Mouse (Mus musculus) liver, embryonic 14.5 days (tissue): ENCODE data around the gene Tgfbr3. TPM values are rescaled to one million over a fixed set of nuclear protein-coding genes. Genes with fewer than 3 reads are reported as not detected.
"Not testable (repeated sequence)": the region's sequence is repeated elsewhere in the genome, so short reads cannot be mapped to it uniquely, and the experiment has no call there.

Experiments used
- ATAC-seq: fragments of 200-750 bp; cut with Nextera tagmentation; 2 replicates; pipeline ENCODE4 v1.8.0; 2017; ENCODE audit warnings: moderate number of reproducible peaks, mild to moderate bottlenecking, moderate library complexity; ENCODE audit not compliant: insufficient read depth
- DNase-seq, 3 experiments: peaks; one replicate each; pipeline ENCODE4 v3.0.0-alpha.2; 2012 to 2013; ENCODE audit warnings: low read depth in 3 of 3, low spot score in 3 of 3
- H3K27ac ChIP-seq: fragments of 300-500 bp; sonication (generic); 2 replicates; pipeline ENCODE4 v1.5.1; 2014; ENCODE audit warnings: moderate library complexity, mild to moderate bottlenecking, control low read depth, inconsistent platforms
- H3K27me3 ChIP-seq: fragments of 300-500 bp; sonication (generic); 2 replicates; pipeline ENCODE4 v1.6.1; 2014; ENCODE audit warnings: mild to moderate bottlenecking, low read length, moderate library complexity; ENCODE audit not compliant: control insufficient read depth, insufficient read depth
- H3K36me3 ChIP-seq: fragments of 300-500 bp; sonication (generic); replicated peaks from 2 replicates; pipeline ENCODE4 v1.6.1; 2014; ENCODE audit warnings: low read depth; ENCODE audit not compliant: control insufficient read depth, insufficient read depth
- H3K4me1 ChIP-seq, 2 experiments: fragments of 200-500 bp in 1 of 2; fragments of 300-500 bp in 1 of 2; sonication (generic) in 1 of 2; replicated peaks; 2 replicates each; pipeline ENCODE4 v1.6.1; 2012 to 2014; ENCODE audit warnings: antibody characterized with exemption in 1 of 2, inconsistent platforms in 1 of 2, low read length in 1 of 2; ENCODE audit not compliant: control insufficient read depth in 2 of 2, insufficient read depth in 2 of 2
- H3K4me2 ChIP-seq: fragments of 300-500 bp; sonication (generic); 2 replicates; pipeline ENCODE4 v1.6.1; 2014; ENCODE audit warnings: low read depth, mild to moderate bottlenecking, control low read depth, moderate library complexity
- H3K4me3 ChIP-seq, 2 experiments: fragments of 200-500 bp in 1 of 2; fragments of 300-500 bp in 1 of 2; sonication (generic) in 1 of 2; 2 replicates each; pipeline ENCODE4 v1.5.1; 2012 to 2014; ENCODE audit warnings: low read depth in 2 of 2, low read length in 2 of 2, mild to moderate bottlenecking in 2 of 2, control low read depth in 1 of 2, inconsistent platforms in 1 of 2, moderate library complexity in 1 of 2; ENCODE audit not compliant: insufficient read depth in 1 of 2
- H3K9ac ChIP-seq: fragments of 300-500 bp; sonication (generic); replicated peaks from 2 replicates; pipeline ENCODE4 v1.6.1; 2014; ENCODE audit warnings: mild to moderate bottlenecking, control low read depth, moderate library complexity
- H3K9me3 ChIP-seq: fragments of 300-500 bp; sonication (generic); 2 replicates; pipeline ENCODE4 v1.6.1; 2016; ENCODE audit warnings: low read length, mixed read lengths; ENCODE audit not compliant: control insufficient read depth
- CTCF ChIP-seq: IDR thresholded peaks from 2 replicates; pipeline ENCODE4 v1.5.1; 2016; ENCODE audit warnings: antibody characterized with exemption, low read depth, control low read depth
- EP300 ChIP-seq: IDR thresholded peaks from 2 replicates; pipeline ENCODE4 v1.6.1; 2016; ENCODE audit warnings: antibody characterized with exemption, low read depth
- WGBS: fragments of 180-500 bp; shearing (Covaris S2); extraction: QIAGEN DNeasy Blood & Tissue Kit; methylation state at CpG from one replicate; pipeline ENCODE4 v1.1.7; 2014; ENCODE audit not compliant: insufficient replicate concordance; 5-methylcytosine and 5-hydroxymethylcytosine counted together
- polyA plus RNA-seq, 2 experiments: library from polyadenylated mRNA; depleted of rRNA in 1 of 2; stranded (reverse) in 1 of 2; unstranded in 1 of 2; fragments of >200 nt; fragmentation: Nextera tagmentation in 1 of 2; extraction: Ambion mirVana in 1 of 2; gene quantifications; 2 replicates each; pipeline versions ENCODE4 v1.2.1 to v1.2.3; 2012 to 2014

Tgfbr3 gene
- polyA plus RNA-seq, 2 experiments, result 4.3 to 7.5 TPM

DNA sequence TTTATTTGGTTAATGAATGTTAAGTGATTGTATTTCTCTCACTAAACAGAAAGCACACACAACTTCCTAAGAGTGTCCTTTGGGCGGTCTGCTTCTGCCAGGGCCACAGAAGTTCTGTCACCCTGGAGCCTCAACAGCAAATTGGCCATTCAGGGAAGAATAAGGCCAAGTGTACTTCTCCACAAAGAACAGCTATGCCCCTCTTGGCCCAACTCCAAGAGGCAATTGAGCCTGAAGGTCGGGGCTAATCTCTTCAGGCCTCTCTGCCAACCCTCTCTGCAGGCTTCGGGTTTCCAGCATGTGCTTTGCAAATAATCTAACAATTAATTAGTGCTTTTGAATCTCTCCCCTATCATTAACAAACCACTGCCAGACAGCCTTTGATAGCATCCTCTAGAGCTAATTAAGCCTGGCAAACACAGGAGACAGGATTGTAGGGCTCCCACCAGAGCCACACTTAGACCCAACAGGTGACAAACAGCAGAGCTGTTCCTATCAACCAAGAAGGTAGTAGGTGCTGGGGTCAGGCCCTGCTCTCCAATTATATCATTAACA lies 37.6 kb downstream of the Tgfbr3 start:
- peak overlapping the region; percentile 56 for H3K27ac ChIP-seq
- H3K27me3 ChIP-seq, result no peaks in the 10 kb centered on the region
- DNase-seq (no peak), ATAC-seq (peak; percentile 31; the same call in 1 of the 2 replicates)
- TF ChIP-seq EP300 (no peak), CTCF (no peak)
- peaks cover 20 to 26% of the 10 kb centered on the region in 2 experiments for H3K4me1 ChIP-seq
- H3K4me2 ChIP-seq, result no peak overlapping the region
- H3K9me3 ChIP-seq, result no peaks in the 10 kb centered on the region
- no peaks in the 10 kb centered on the region for H3K36me3 ChIP-seq
- no peak overlapping the region; the same call in 1 of the 2 replicates for H3K9ac ChIP-seq
- 18% methylated on average over 3 of the region's 3 CpGs for WGBS
- H3K4me3 ChIP-seq, result no peak overlapping the region

DNA sequence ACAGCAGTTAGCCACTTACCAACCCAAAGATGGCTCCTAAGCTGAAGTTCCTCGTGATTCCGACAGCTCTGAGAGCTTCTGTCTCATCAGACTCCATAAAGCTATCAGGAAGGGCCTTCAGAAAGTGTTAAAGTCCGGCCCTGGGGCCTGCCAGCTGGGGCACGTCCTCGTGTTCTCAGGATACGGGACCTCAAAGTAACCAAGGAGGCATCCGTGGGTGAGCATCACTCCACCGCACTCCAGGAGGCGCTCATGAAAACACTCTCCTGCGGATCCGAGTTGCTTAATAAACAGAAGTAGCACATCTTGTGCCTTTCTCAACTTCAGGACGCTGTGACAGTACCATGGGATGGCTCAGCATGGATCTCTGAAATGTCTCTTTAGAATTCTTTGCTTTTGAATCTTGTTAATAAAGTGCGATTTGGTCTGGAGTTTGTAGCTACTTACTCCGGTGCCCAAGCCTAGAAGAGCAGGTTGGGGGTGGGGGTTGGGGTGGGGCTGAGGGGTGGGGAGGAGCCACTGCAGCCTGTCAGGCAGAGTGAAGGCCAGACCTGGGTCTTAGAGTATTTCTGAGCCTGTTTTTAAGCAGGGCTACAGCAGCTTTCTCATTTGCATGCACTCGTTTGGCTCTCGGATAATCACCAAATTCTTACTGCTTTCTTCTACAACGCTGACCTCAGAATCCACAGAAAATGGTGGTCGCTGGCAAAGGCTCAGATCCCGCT lies 38.7 kb downstream of the Tgfbr3 start:
- Histone ChIP-seq H3K4me1 (peaks cover 20 to 26% of the 10 kb centered on the region in 2 experiments), H3K4me3 (no peak overlapping the region), H3K27me3 (no peaks in the 10 kb centered on the region), H3K9me3 (no peaks in the 10 kb centered on the region), H3K27ac (no peak overlapping the region), H3K36me3 (no peaks in the 10 kb centered on the region), H3K9ac (no peak overlapping the region), H3K4me2 (no peak overlapping the region)
- WGBS, result 64% methylated on average over 19 of the region's 19 CpGs
- no peak for TF ChIP-seq EP300
- TF ChIP-seq CTCF, result no peak
- ATAC-seq (no peak), DNase-seq (no peak)

DNA sequence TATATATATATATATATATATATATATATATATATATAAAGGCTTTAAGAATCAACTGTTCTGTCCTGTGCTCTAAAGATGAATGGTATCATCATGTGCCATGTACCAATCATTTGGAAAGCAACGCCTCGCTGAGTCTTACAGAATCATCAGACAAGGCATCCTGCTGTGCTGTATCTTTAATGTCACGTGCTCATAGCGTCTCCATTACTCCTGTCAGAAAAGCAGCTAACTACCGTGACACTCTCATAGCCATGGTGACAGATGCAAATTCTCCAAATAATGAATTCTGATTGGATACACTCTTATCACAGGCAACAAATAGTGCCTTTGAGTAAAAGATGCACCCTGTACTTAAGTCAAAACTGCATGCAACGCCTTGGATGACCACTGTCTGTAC lies 40.7 kb downstream of the Tgfbr3 start:
- 68% methylated on average over 6 of the region's 6 CpGs for WGBS
- H3K9me3 ChIP-seq, result no peaks in the 10 kb centered on the region
- TF ChIP-seq CTCF (no peak), EP300 (no peak)
- no peak overlapping the region for H3K27ac ChIP-seq
- DNase-seq (no peak), ATAC-seq (no peak)
- H3K4me2 ChIP-seq, result no peak overlapping the region
- H3K36me3 ChIP-seq, result no peaks in the 10 kb centered on the region
- H3K9ac ChIP-seq, result no peak overlapping the region
- peaks cover 21 to 34% of the 10 kb centered on the region in 2 experiments for H3K4me1 ChIP-seq
- no peaks in the 10 kb centered on the region for H3K27me3 ChIP-seq
- no peak overlapping the region for H3K4me3 ChIP-seq

GRCm38 (mm10) chr5:107248302-107248701 lies 41.1 kb downstream of the Tgfbr3 start:
- H3K4me1 ChIP-seq, result peaks cover 25 to 36% of the 10 kb centered on the region in 2 experiments
- not testable (repeated sequence) for ATAC-seq, H3K27me3 ChIP-seq, H3K4me3 ChIP-seq, H3K36me3 ChIP-seq, H3K27ac ChIP-seq, H3K9ac ChIP-seq, H3K4me2 ChIP-seq, H3K9me3 ChIP-seq, DNase-seq
- 86% methylated on average over 11 of the region's 11 CpGs for WGBS

DNA sequence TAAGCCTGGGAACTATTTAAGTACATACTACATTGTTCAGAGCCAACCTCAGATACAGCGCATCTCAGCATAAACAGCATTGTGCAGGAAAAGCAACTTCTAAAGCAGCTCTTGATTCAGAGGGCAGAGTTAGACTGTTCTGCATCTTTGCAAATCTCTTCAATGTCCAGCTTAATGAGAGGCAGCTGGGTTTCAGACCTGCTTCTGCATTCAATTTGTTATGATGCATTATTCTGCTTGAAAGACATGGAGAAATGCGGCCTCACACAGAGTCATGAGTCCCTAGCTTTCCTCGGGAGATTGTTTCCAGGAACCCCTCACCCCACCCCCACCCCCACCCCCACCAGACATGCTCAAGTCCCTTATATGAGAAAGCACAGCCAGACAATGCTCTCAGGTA lies 41.6 kb downstream of the Tgfbr3 start:
- H3K9me3 ChIP-seq, result no peaks in the 10 kb centered on the region
- TF ChIP-seq CTCF (no peak), EP300 (no peak)
- no peaks in the 10 kb centered on the region for H3K27me3 ChIP-seq
- H3K36me3 ChIP-seq, result no peaks in the 10 kb centered on the region
- no peak overlapping the region for H3K27ac ChIP-seq
- no peak overlapping the region for H3K4me3 ChIP-seq
- ATAC-seq (no peak), DNase-seq (no peak)
- peaks cover 26 to 36% of the 10 kb centered on the region in 2 experiments for H3K4me1 ChIP-seq
- H3K9ac ChIP-seq, result no peak overlapping the region
- WGBS, result 73% methylated on average over 3 of the region's 3 CpGs
- H3K4me2 ChIP-seq, result no peak overlapping the region
